Mouse (Mus musculus) erythroblast, embryonic 14.5 days (primary cell): ENCODE data around the gene H3f3a. TPM values are rescaled to one million over a fixed set of nuclear protein-coding genes. Genes with fewer than 3 reads are reported as not detected.

Source experiments
- H3K27me3 ChIP-seq: 2 replicates; pipeline ENCODE4 v1.6.1; 2012; ENCODE audit warnings: inconsistent platforms; ENCODE audit not compliant: control insufficient read depth
- H3K36me3 ChIP-seq: 2 replicates; pipeline ENCODE4 v1.6.1; 2012; ENCODE audit warnings: mild to moderate bottlenecking, inconsistent platforms; ENCODE audit not compliant: control insufficient read depth
- H3K4me1 ChIP-seq: 2 replicates; pipeline ENCODE4 v1.6.1; 2012; ENCODE audit warnings: inconsistent platforms; ENCODE audit not compliant: control insufficient read depth
- H3K4me3 ChIP-seq: replicated peaks from 2 replicates; pipeline ENCODE3; 2012; ENCODE audit warnings: moderate library complexity, mild to moderate bottlenecking, inconsistent platforms
- H3K9me3 ChIP-seq: 2 replicates; pipeline ENCODE4 v1.6.1; 2012; ENCODE audit warnings: low read length, inconsistent platforms, mixed read lengths; ENCODE audit not compliant: control insufficient read depth
- GATA1 ChIP-seq: IDR thresholded peaks from 2 replicates; pipeline ENCODE4 v1.6.1; 2012; ENCODE audit warnings: low read length, inconsistent platforms, mixed read lengths
- TAL1 ChIP-seq: IDR thresholded peaks from 3 replicates; pipeline ENCODE4 v1.6.1; 2012; ENCODE audit warnings: low read length, inconsistent platforms, mixed read lengths
- polyA plus RNA-seq: library from polyadenylated mRNA; stranded (reverse); fragments of >175 nt; gene quantifications from 2 replicates; pipeline ENCODE4 v1.2.3, GENCODE M21; 2012

The H3f3a gene
- polyA plus RNA-seq, 1 experiment = 750 TPM

DNA sequence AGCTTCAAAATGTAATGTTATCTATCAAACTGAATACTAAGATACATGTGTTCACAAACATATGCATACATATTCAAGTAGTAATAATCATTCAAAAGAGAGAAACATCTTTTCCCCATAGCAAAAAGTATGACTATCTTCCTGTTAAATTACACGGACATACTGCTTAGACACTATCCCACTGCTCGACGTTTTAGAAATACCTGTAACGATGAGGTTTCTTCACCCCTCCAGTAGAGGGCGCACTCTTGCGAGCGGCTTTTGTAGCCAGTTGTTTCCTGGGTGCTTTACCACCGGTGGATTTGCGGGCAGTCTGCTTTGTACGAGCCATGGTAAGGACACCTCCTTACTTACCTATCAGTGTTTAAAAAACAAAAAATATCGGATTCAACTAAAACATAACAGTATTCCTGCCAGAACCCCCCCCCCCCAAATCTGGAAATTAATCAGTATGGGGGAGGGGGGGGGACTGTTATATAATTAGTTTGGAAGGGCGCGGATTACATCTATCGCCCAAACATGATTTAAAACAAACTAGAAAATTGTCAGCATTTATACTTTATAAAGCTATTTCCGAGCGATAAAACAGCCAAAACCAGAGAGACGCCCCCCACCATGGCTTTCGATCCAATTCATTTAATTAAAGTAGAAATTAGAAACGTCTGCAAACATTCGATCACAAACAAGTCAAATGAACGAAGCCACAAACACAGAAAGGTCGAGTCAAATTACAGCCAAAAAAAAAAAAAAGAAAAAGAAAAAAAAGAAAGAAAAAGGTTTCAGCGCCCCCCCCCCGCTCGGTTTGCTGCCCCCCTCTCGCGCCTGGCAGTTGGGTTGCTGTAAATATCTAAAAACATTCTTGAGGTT is 1.9 kb downstream of the H3f3a start:
- Histone ChIP-seq H3K9me3 (no peaks in the 10 kb centered on the region), H3K27me3 (no peaks in the 10 kb centered on the region), H3K4me3 (peak overlapping the region; percentile 99), H3K36me3 (peaks cover 55% of the 10 kb centered on the region), H3K4me1 (peaks cover 65% of the 10 kb centered on the region)
- TF ChIP-seq TAL1 (no peak), GATA1 (no peak)

DNA sequence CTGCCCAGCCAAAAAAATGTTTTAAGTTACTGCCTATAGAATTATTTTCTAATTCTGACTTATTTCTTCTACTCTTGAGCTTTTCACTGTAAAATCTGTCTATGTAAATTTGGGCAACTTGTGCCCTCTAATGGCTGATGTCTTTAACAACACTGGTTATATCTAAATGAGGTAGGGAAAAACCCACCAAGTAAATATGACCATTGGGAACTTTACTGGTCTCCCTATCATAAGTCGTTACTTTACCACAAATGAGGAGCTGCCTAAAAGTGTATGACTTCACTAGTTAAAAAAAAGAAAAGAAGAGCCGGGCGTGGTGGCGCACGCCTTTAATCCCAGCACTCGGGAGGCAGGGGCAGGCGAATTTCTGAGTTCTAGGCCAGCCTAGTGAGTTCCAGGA is 2.8 kb downstream of the H3f3a start:
- Histone ChIP-seq H3K4me3 (peak overlapping the region; percentile 99), H3K36me3 (peaks cover 59% of the 10 kb centered on the region), H3K4me1 (peaks cover 63% of the 10 kb centered on the region), H3K27me3 (no peaks in the 10 kb centered on the region), H3K9me3 (no peaks in the 10 kb centered on the region)
- TF ChIP-seq TAL1 = no peak
- no peak for TF ChIP-seq GATA1

DNA sequence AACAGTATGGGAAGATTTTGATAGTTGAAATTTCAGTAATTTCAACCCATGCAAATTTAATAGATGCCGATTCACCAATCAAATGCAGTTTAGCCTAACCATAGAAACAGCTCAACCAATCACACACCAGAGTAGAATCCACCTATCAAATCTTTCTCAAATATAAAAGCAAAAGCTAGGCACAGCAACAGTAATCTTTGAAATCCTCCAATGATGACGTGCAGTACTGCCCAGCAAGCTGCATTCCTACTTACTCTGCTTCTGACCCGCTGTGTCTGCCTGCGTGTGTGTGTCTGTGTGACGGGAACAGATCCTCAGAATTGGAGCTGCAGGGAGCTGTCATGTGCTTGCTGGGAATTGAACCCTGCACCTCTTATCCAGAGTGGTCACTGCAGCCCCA is 4.9 kb downstream of the H3f3a start:
- no peak for TF ChIP-seq TAL1
- no peak for TF ChIP-seq GATA1
- Histone ChIP-seq H3K36me3 (peaks cover 81% of the 10 kb centered on the region), H3K4me1 (peaks cover 61% of the 10 kb centered on the region), H3K9me3 (no peaks in the 10 kb centered on the region), H3K27me3 (no peaks in the 10 kb centered on the region), H3K4me3 (peak overlapping the region; percentile 50)

DNA sequence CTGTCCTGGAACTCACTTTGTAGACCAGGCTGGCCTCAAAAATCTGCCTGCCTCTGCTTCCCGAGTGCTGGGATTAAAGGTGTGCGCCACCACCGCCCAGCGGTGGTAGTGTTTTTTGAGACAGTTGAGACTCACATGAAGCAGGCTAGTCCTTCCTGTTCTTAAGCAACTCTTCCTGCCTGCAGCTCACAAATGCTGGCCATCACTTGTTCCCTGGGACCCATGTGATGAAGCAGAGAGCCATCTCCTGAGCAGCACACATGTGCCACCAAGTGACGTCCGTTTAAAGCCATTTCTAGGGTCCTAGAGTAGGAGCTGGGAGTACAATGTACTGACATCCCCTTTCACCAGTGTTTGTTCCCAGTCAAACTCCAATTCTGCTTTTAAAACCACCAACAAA is 9.9 kb downstream of the H3f3a start:
- TF ChIP-seq TAL1 (no peak), GATA1 (no peak)
- Histone ChIP-seq H3K36me3 (peaks cover 92% of the 10 kb centered on the region), H3K27me3 (no peaks in the 10 kb centered on the region), H3K9me3 (no peaks in the 10 kb centered on the region), H3K4me3 (no peak overlapping the region), H3K4me1 (peaks cover 57% of the 10 kb centered on the region)

DNA sequence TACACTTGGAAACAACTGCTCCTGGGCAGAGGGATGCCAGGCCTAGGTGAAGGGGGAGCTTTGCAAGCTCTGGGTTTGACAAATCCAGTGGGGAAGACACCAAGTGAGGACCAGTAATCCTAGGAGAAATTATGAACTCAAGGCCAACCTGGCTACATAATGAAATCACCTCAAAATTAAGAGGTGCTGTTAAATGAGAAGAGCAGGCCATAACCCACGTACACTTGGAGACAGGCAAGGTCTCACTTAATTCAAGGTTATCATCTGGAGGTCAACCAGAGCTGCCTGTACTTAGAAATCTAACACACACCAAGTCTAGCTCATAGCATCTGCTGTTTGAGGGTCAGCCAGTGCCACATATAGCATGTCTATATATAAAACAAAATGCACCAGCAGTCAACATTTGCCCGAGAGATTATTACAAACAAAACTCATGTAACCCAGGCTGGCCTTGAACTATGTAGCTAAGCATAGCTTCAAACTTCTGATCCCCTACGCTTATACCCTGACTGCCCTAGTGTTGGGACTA is 12.2 kb downstream of the H3f3a start:
- no peak overlapping the region for H3K4me3 ChIP-seq
- H3K36me3 ChIP-seq = peaks cover 73% of the 10 kb centered on the region
- peaks cover 5% of the 10 kb centered on the region for H3K27me3 ChIP-seq
- peaks cover 38% of the 10 kb centered on the region for H3K4me1 ChIP-seq
- TF ChIP-seq TAL1 = no peak
- no peak for TF ChIP-seq GATA1
- H3K9me3 ChIP-seq = no peaks in the 10 kb centered on the region

DNA sequence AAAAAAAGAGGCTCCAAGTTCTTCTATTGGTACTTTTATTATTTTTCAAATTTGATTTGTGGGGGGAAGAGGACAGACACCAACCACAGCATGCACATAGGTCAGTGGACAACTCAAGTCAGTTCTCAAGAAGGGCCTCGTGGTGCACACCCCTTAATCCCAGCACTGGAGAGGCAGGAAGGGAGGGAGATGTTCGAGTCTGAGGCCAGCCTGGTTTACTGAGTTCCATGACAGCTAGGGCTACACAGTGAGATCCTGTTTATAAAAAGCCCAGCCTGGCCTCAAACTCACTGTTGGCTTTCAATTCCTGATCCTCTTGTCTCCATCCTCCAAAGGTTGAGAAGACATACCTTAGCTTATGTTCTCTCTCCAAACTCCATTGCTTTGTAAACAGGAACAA is 12.9 kb downstream of the H3f3a start:
- Histone ChIP-seq H3K36me3 (peaks cover 66% of the 10 kb centered on the region), H3K9me3 (no peaks in the 10 kb centered on the region), H3K27me3 (peaks cover 7% of the 10 kb centered on the region), H3K4me3 (no peak overlapping the region), H3K4me1 (peaks cover 34% of the 10 kb centered on the region)
- TF ChIP-seq GATA1 (no peak), TAL1 (no peak)

DNA sequence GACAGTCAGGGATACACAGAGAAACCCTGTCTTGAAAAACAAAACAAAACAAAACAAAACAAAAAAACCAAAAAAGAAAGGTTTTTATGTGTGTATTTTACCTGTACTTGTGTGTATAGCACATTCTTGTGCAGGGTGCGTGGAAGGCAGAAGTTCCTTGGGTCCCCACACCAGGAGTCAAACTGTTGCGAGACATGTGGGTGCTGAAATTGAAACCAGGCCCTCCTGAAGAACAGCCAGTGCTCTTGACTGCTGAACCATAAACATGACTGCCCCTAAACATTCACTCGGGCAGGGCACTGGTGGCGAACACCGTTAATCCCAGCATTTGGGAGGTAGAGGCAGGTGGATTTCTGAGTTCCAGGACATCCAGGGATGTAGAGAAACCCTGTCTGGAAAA is 13.7 kb downstream of the H3f3a start:
- H3K36me3 ChIP-seq = peaks cover 58% of the 10 kb centered on the region
- TF ChIP-seq TAL1 (no peak), GATA1 (no peak)
- H3K4me1 ChIP-seq = peaks cover 27% of the 10 kb centered on the region
- H3K9me3 ChIP-seq = no peaks in the 10 kb centered on the region
- no peak overlapping the region for H3K4me3 ChIP-seq
- peaks cover 15% of the 10 kb centered on the region for H3K27me3 ChIP-seq

DNA sequence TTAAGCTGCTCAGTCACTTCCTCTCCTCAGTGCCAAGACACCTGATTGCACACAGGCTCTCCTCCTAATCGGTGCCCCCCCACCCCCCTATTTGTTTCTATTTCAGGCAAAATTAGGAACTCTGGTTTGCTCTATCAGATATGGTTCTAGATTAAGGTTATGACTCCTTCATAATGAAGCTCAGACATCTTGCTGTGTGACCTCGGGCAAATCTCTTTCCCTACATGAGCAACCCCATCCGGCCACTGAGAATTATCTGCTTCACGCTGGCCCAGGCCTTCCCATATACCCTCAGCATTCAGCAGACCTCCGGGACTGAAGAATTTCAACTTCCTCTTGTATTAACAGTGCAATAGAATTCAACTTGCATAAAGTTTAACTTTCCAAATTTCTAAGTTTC is 14.5 kb downstream of the H3f3a start:
- Histone ChIP-seq H3K4me3 (no peak overlapping the region), H3K4me1 (peaks cover 21% of the 10 kb centered on the region)
- no peak for TF ChIP-seq TAL1
- TF ChIP-seq GATA1 = no peak

DNA sequence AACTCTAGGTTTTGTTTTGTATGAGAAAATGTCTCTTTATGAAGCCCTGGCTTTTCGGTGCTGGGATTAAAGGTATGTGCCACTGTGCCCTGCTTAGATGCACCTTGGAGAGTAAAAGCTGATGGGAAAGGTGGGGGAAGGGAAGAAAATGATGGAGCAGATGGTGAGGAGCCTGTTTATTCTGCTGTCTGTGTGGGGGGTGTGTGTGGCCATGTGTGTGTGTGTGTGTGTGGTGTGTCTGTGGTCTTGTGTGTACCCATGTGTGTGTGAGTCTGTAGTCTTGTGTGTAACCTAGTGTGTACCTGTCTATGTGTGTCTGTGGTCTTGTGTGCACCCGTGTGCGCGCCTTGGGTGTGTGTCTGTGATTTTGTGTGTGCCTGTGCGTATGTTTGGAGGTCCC is 15.1 kb downstream of the H3f3a start:
- peaks cover 26% of the 10 kb centered on the region for H3K27me3 ChIP-seq
- H3K4me3 ChIP-seq = no peak overlapping the region
- no peaks in the 10 kb centered on the region for H3K9me3 ChIP-seq
- TF ChIP-seq TAL1 = no peak
- TF ChIP-seq GATA1 = no peak
- H3K36me3 ChIP-seq = peaks cover 44% of the 10 kb centered on the region
- H3K4me1 ChIP-seq = peaks cover 23% of the 10 kb centered on the region

More for the DNA sequence above, 14.5 kb downstream of the H3f3a start:
- Histone ChIP-seq H3K36me3 (peaks cover 50% of the 10 kb centered on the region), H3K9me3 (no peaks in the 10 kb centered on the region), H3K27me3 (peaks cover 20% of the 10 kb centered on the region)

DNA sequence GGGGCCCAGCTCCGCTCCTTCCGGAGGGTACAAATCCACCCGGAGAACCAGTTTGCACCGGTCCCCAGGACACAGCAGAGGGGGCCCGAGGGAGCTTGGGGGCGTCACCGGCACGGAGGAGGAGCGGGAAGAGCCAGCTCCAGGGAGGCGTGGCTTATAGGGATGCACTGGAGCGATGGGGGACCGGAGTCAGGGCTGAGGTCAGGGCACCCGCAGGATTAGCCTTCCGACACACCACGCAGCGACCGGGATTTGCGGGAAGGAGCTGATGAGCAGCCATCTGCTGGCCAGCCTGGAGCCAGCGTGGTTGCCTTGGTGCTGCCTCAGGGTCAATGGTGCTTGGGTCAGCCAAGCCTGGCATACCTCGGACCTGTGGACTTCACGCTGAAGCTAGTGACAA is 19.6 kb downstream of the H3f3a start:
- Histone ChIP-seq H3K4me3 (peak overlapping the region; percentile 6), H3K4me1 (peaks cover 20% of the 10 kb centered on the region), H3K27me3 (peaks cover 46% of the 10 kb centered on the region), H3K9me3 (peaks cover 17% of the 10 kb centered on the region), H3K36me3 (peaks cover 7% of the 10 kb centered on the region)
- TF ChIP-seq TAL1 = no peak
- TF ChIP-seq GATA1 = no peak
